ENCODE assay signal across 18 mouse cellular contexts in genomic region chr5:116115071-116115834, GRCm38 (mm10). TPM values are rescaled to one million over a fixed set of nuclear protein-coding genes. Genes with fewer than 3 reads are reported as not detected.
DNase-seq lines count a peak whose midpoint lies in the region; ATAC-seq lines count a peak whose summit lies in the region.
"Had no signal": no experiment of that assay in that cellular context is flagged by ENCODE, and none has a peak within 500 bp of the region (broad histone marks: within the 10 kb centered on the region; RNA-seq: fewer than 3 reads in every experiment).

No protein-coding gene starts in this region.

- no peaks in the 10 kb centered on the region for H3K36me3 ChIP-seq in hindbrain, embryonic 14.5 days (replicated peaks; ENCODE audit: control insufficient read depth, insufficient read depth)
- H3K36me3 ChIP-seq in hindbrain, embryonic 10.5 days = no peaks in the 10 kb centered on the region
- H3K36me3 ChIP-seq in lung, embryonic 15.5 days = no peaks in the 10 kb centered on the region
- H3K36me3 ChIP-seq: embryonic facial prominence, embryonic 13.5 days; hindbrain, embryonic 15.5 days; midbrain, embryonic 12.5 days had no signal

- no peaks in the 10 kb centered on the region for H3K4me1 ChIP-seq in hindbrain, embryonic 14.5 days (replicated peaks; ENCODE audit: control insufficient read depth, insufficient read depth, low read length)
- 0 out of 2 replicates have a peak, but pooled peaks cover 5% of the 10 kb centered on the region for H3K4me1 ChIP-seq in hindbrain, embryonic 10.5 days (replicated peaks)
- peaks cover 6% of the 10 kb centered on the region; the same call in 1 of the 2 replicates for H3K4me1 ChIP-seq in lung, embryonic 15.5 days
- H3K4me1 ChIP-seq: midbrain, embryonic 12.5 days had no signal

- H3K27me3 ChIP-seq in hindbrain, embryonic 14.5 days (ENCODE audit: control insufficient read depth, insufficient read depth, low read length) = no peaks in the 10 kb centered on the region
- H3K27me3 ChIP-seq in hindbrain, embryonic 10.5 days (ENCODE audit: insufficient read depth, poor library complexity, severe bottlenecking) = no peaks in the 10 kb centered on the region
- no peaks in the 10 kb centered on the region for H3K27me3 ChIP-seq in lung, embryonic 15.5 days
- H3K27me3 ChIP-seq: embryonic facial prominence, embryonic 13.5 days; hindbrain, embryonic 15.5 days; midbrain, embryonic 12.5 days had no signal

- no peak for ATAC-seq in hindbrain, embryonic 14.5 days (ENCODE audit: low FRiP score)
- peak; percentile 75 for ATAC-seq in lung, embryonic 15.5 days (ENCODE audit: borderline replicate concordance, extremely low read depth, low FRiP score, low TSS enrichment)

- H3K9me3 ChIP-seq in hindbrain, embryonic 14.5 days (ENCODE audit: control insufficient read depth, low read length) = no peaks in the 10 kb centered on the region
- no peaks in the 10 kb centered on the region for H3K9me3 ChIP-seq in hindbrain, embryonic 10.5 days
- no peaks in the 10 kb centered on the region for H3K9me3 ChIP-seq in lung, embryonic 15.5 days
- H3K9me3 ChIP-seq: embryonic facial prominence, embryonic 13.5 days; hindbrain, embryonic 15.5 days; midbrain, embryonic 12.5 days had no signal

- H3K27ac ChIP-seq in hindbrain, embryonic 14.5 days = no peak overlapping the region
- no peak overlapping the region for H3K27ac ChIP-seq in hindbrain, embryonic 10.5 days
- H3K27ac ChIP-seq in lung, embryonic 15.5 days = 0 out of 2 replicates have a peak overlapping the region, but pooled peaks have one; percentile 41
- H3K27ac ChIP-seq: embryonic facial prominence, embryonic 13.5 days; hindbrain, embryonic 15.5 days; macrophage; midbrain, embryonic 12.5 days had no signal

- 68% methylated on average over 14 of the region's 14 CpGs for WGBS in hindbrain, embryonic 14.5 days
- 83% methylated on average over 14 of the region's 14 CpGs for WGBS in hindbrain, embryonic 10.5 days
- 54% methylated on average over 14 of the region's 14 CpGs for WGBS in lung, embryonic 15.5 days

- H3K9ac ChIP-seq in hindbrain, embryonic 14.5 days = no peak overlapping the region
- H3K9ac ChIP-seq in lung, embryonic 15.5 days = no peak overlapping the region
- H3K9ac ChIP-seq: embryonic facial prominence, embryonic 13.5 days; hindbrain, embryonic 15.5 days; midbrain, embryonic 12.5 days had no signal

- peak; percentile 55 for DNase-seq in hindbrain, embryonic 14.5 days (ENCODE audit: low spot score)
- DNase-seq in hindbrain, embryonic 10.5 days (ENCODE audit: low spot score) = no peak
- DNase-seq in lung, adult 18-20 months = no peak
- peak; percentile 31 for DNase-seq in testis, postnatal 10 days (ENCODE audit: low spot score)
- no peak for DNase-seq in testis, postnatal 14 days (ENCODE audit: low spot score)
- no peak for DNase-seq in embryo, embryonic 10 days (ENCODE audit: low spot score)
- DNase-seq: cerebellum, adult 11-12 months; gastrocnemius, postnatal 25 days; kidney, adult 18-20 months; kidney, postnatal 14 days had no signal

- H3K4me2 ChIP-seq in hindbrain, embryonic 14.5 days (replicated peaks) = no peak overlapping the region
- H3K4me2 ChIP-seq in lung, embryonic 15.5 days = no peak overlapping the region
- H3K4me2 ChIP-seq: embryonic facial prominence, embryonic 13.5 days; hindbrain, embryonic 15.5 days; midbrain, embryonic 12.5 days had no signal

- H3K4me3 ChIP-seq in hindbrain, embryonic 14.5 days (replicated peaks; ENCODE audit: low read length) = no peak overlapping the region
- H3K4me3 ChIP-seq in hindbrain, embryonic 10.5 days = no peak overlapping the region
- no peak overlapping the region for H3K4me3 ChIP-seq in lung, embryonic 15.5 days
- H3K4me3 ChIP-seq: embryonic facial prominence, embryonic 13.5 days; hindbrain, embryonic 15.5 days; midbrain, embryonic 12.5 days had no signal

RNA-seq across cellular contexts. Expression of gene Tmem233, which starts 32.2 kb away (rescaled TPM):
- polyA plus RNA-seq in hindbrain, embryonic 14.5 days (2014; fragmentation: Nextera tagmentation; extraction: Ambion mirVana) = not detected in 2 replicates
- not detected in 2 replicates for polyA plus RNA-seq in hindbrain, embryonic 10.5 days (2016; fragmentation: Nextera tagmentation; extraction: Ambion mirVana)
- polyA plus RNA-seq in lung, embryonic 15.5 days (2015; fragmentation: Nextera tagmentation; extraction: Ambion mirVana) = 0.13 and 0.19 TPM in 2 replicates
- polyA plus RNA-seq: embryonic facial prominence, embryonic 13.5 days; heart, postnatal 0 days; hindbrain, embryonic 15.5 days; liver, adult 2 months; macrophage; midbrain, embryonic 12.5 days; stomach, embryonic 14.5 days had no signal

Comparison
In these comparisons a context has a peak if more than half of its experiments do, and no peak if none do; other contexts are left out.
1. DNase-seq: peak in hindbrain, embryonic 14.5 days (single experiment) and testis, postnatal 10 days (single experiment); none in hindbrain, embryonic 10.5 days (single experiment), lung, adult 18-20 months (0 of 2), testis, postnatal 14 days (single experiment) and embryo, embryonic 10 days (single experiment).